Mouse (Mus musculus): ENCODE results near the gene Kir3dl1.
"Not testable (repeated sequence)": the region's sequence is repeated elsewhere in the genome, so short reads cannot be mapped to it uniquely, and the experiment has no call there.

The Kir3dl1 gene

DNA sequence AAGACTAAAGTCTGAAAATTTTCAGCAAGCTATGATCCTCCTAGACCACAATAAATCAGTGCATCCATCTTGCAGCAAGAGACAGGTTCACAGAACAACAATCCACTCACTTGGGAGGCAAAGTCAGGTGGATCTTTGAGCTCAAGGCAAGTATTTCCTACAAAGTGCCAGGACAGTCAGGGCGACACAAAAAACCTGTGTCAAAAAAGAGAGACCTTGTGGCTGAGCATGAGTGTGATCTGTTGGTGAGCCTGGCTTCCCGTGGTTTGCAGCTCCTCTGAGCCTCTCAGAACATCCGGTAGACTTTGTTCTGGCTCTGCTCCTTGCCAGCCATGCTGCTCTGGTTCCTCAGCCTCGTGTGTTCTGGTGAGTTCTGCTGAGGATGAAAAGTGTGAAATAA lies at the start of gene Kir3dl1:
Gene Kir3dl1 (plus strand): TSS at position 301 of the 400 bp plus-strand sequence.
- not testable (repeated sequence) for DNase-seq (ENCODE audit: low read depth, low spot score)

DNA sequence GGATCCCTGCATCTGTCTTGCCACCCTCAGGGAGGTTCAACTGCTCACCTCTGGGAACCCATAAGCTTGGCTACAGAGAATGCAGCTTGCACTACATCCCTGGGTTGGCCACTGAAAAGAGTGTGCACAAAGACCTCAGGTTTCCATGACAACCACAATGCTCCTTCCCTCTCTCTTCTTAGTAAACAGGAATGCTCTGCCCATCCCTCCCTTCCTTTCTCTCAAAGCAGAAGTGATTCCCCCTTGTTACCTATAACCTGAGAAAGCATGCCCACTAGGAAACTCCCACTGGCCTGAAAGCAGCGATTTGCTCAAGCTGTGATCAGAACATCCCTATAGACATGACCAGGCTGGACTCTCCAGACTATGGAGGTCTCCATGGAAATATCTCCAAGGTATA lies 26.2 kb downstream of the Kir3dl1 start, which contains the start of gene Kir3dl2:
Gene Kir3dl2 (minus strand): TSS at position 101 of the 400 bp plus-strand sequence.
- DNase-seq (ENCODE audit: low read depth, low spot score): not testable (repeated sequence)

GRCm38 (mm10) chrX:136569094-136569493 lies 51.3 kb downstream of the Kir3dl1 start:
- not testable (repeated sequence) for DNase-seq (ENCODE audit: low read depth, low spot score)

Data from mesoderm, embryonic 11.5 days (tissue).